Mouse (Mus musculus) C2C12 (cell line): ENCODE measurements at regions not wholly inside any gene's neighbourhood (a gene's known extent, or its start where the extent isn't known, plus 50 kb on each side); places are given as distances from the start of the nearest gene placed in this dataset.

Experiments used
- H3K27me3 ChIP-seq: one replicate; pipeline ENCODE4 v1.6.1; 2011; ENCODE audit not compliant: control insufficient read depth, insufficient read depth, insufficient read length
- H3K36me3 ChIP-seq: one replicate; pipeline ENCODE4 v1.6.1; 2011; ENCODE audit not compliant: control insufficient read depth, insufficient read depth
- H3K4me3 ChIP-seq: one replicate; pipeline ENCODE4 v1.5.1; 2011; ENCODE audit warnings: mild to moderate bottlenecking, control low read depth; ENCODE audit not compliant: poor library complexity, insufficient read depth, severe bottlenecking
- H3K79me2 ChIP-seq: one replicate; pipeline ENCODE4 v1.6.1; 2011; ENCODE audit not compliant: control insufficient read depth, insufficient read depth
- H3K79me3 ChIP-seq: one replicate; pipeline ENCODE4 v1.6.1; 2011; ENCODE audit warnings: low read depth, control low read depth
- H3ac ChIP-seq: one replicate; pipeline ENCODE3; 2011; ENCODE audit warnings: low read depth; ENCODE audit not compliant: control insufficient read depth, insufficient read length
- CEBPB ChIP-seq: IDR thresholded peaks from one replicate; pipeline ENCODE4 v1.6.1; 2011; ENCODE audit warnings: low read depth, mild to moderate bottlenecking, control low read depth, moderate library complexity
- CTCF ChIP-seq: IDR thresholded peaks from one replicate; pipeline ENCODE4 v1.5.1; 2011; ENCODE audit not compliant: control insufficient read depth, insufficient read depth, insufficient read length
- FOSL1 ChIP-seq: IDR thresholded peaks from one replicate; pipeline ENCODE4 v1.8.0; 2011; ENCODE audit warnings: mild to moderate bottlenecking, low read length; ENCODE audit not compliant: poor library complexity, insufficient read depth, severe bottlenecking
- MAX ChIP-seq: IDR thresholded peaks from one replicate; pipeline ENCODE4 v1.6.1; 2011; ENCODE audit warnings: mild to moderate bottlenecking, control low read depth
- MYOD1 ChIP-seq: IDR thresholded peaks from one replicate; pipeline ENCODE4 v1.6.1; 2011; ENCODE audit warnings: low read depth; ENCODE audit not compliant: control insufficient read depth, insufficient read length
- MYOG ChIP-seq: IDR thresholded peaks from one replicate; pipeline ENCODE4 v1.6.1; 2011; ENCODE audit not compliant: control insufficient read depth, insufficient read length; ENCODE audit errors: extremely low read depth
- USF1 ChIP-seq: IDR thresholded peaks from one replicate; pipeline ENCODE4 v1.6.1; 2011; ENCODE audit warnings: low read depth, mild to moderate bottlenecking, control low read depth, moderate library complexity

DNA sequence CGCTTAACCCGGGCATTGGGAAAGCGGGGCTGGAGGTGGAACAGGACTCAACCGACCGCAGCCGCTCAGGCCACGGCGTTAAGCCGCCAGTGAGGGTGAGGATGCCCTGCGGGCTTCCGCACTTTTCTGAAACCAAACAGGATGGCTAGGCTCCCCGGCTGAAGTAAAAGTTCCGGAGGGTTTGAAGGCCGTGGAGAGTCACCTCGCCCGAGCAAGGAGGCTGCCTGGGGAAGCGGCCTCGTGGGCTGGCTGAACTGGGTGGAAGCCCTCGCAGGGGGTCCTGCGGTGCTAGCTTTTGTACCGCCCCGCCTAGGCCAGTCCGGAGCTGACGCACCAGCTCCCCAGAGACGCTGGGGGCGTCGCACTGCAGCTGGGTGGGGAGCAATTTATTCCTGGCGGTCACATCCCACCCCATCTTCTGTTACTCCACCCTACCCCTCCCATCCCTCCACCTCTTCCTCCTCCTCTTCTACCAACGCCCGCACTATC, 217.1 kb downstream of the Mef2c start:
- Histone ChIP-seq H3K79me2 (no peaks in the 10 kb centered on the region), H3K36me3 (no peaks in the 10 kb centered on the region), H3ac (peak overlapping the region; percentile 65), H3K27me3 (peaks cover 3% of the 10 kb centered on the region), H3K79me3 (no peaks in the 10 kb centered on the region), H3K4me3 (no peak overlapping the region)
- TF ChIP-seq MYOG (no peak), FOSL1 (no peak), CEBPB (no peak), CTCF (no peak), USF1 (no peak), MYOD1 (no peak), MAX (no peak)

DNA sequence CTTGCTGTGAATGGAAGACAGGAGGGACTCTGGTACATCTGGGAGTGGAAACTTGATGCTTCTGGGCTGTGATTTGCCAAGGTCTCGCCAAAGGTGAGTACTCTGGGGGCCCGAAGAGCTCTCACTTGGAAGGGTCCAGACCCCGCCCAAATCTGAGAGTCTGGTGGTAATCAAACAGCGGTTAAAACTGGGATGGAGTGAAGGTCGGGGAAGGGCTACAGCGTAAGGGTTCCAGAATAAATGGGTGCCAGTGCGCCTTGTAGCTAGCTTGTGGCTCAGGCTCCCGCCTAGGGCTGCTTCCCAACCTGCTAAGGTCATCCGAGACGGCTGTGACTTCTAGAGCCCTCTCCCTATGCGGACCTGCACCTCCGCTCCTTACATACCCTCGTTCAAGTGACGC, 217.7 kb downstream of the Mef2c start:
- peak overlapping the region; percentile 2 for H3K4me3 ChIP-seq
- H3K79me3 ChIP-seq: no peaks in the 10 kb centered on the region
- peaks cover 3% of the 10 kb centered on the region for H3K27me3 ChIP-seq
- TF ChIP-seq CTCF (no peak), FOSL1 (no peak), MYOD1 (no peak), MAX (no peak), CEBPB (no peak), MYOG (no peak), USF1 (no peak)
- peak overlapping the region; percentile 10 for H3ac ChIP-seq
- no peaks in the 10 kb centered on the region for H3K36me3 ChIP-seq
- H3K79me2 ChIP-seq: no peaks in the 10 kb centered on the region

DNA sequence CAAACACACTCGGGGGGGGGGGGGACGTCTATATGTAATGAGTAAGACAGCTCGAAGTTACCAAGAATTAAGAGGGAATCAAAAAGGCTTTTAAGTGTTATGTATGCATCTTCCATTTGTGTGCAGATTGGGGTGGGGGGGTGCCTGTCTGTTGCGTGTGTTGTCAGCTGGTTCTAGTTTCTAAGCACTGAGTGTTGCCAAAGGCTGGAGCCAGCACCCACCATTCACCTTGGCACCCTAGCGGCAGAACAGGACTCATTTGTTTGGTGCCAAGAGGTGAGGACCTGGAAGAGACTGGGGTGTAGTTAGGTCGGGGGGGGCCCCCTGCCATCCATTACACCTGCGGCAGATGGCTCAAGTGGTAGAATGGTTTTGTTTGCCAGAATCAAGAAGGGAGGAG, 218.4 kb downstream of the Mef2c start:
- no peak for TF ChIP-seq FOSL1
- TF ChIP-seq CTCF: no peak
- TF ChIP-seq USF1: no peak
- TF ChIP-seq CEBPB: no peak
- TF ChIP-seq MAX: no peak
- TF ChIP-seq MYOG: no peak
- TF ChIP-seq MYOD1: no peak
- no peak overlapping the region for H3K4me3 ChIP-seq
- no peaks in the 10 kb centered on the region for H3K36me3 ChIP-seq
- no peaks in the 10 kb centered on the region for H3K79me2 ChIP-seq
- peaks cover 3% of the 10 kb centered on the region for H3K27me3 ChIP-seq
- no peak overlapping the region for H3ac ChIP-seq
- H3K79me3 ChIP-seq: no peaks in the 10 kb centered on the region

DNA sequence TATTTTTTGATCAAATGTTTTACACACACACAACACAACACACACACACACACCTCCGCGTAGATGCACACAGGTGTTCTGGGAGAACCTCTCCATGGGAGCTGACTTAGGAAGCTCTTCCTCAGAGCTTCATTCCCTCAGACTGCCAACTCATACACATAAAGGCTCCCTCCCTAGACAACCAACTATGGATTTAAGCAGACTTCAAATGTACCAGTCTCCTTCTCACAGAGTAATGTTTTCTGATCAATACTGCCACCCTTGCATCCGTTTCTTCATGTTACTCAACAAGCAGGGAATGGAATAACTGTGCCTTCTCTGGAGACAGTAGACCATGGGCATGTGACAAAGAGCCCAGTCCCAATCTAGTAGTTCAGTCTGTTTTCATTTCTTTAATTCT, 219.0 kb downstream of the Mef2c start:
- H3K27me3 ChIP-seq: peaks cover 3% of the 10 kb centered on the region
- no peak for TF ChIP-seq FOSL1
- TF ChIP-seq CEBPB: no peak
- TF ChIP-seq CTCF: no peak
- no peak for TF ChIP-seq USF1
- TF ChIP-seq MYOG: no peak
- TF ChIP-seq MAX: no peak
- TF ChIP-seq MYOD1: no peak

DNA sequence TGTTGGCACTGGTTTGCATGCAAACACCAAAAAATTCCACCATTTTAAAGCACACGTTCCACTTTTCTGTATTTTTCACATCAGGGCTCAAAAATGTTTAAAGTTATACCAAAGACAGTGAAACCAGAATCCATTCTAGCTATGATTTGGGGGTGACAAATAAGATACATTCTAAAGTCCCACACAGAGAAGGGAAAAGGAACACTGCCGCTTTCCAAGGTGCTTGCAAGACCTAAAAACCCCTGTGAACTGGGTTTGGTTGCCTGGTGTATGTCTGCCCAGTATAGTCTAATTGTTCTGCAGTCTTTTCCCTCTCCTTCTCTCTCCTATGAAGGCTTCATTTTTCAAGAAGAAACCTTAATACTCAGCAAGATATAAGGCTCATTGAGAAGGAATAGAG, 219.6 kb downstream of the Mef2c start:
- Histone ChIP-seq H3K4me3 (no peak overlapping the region), H3K79me2 (no peaks in the 10 kb centered on the region), H3K27me3 (peaks cover 3% of the 10 kb centered on the region), H3K79me3 (no peaks in the 10 kb centered on the region), H3ac (no peak overlapping the region), H3K36me3 (no peaks in the 10 kb centered on the region)
- TF ChIP-seq USF1 (no peak), FOSL1 (no peak), CTCF (no peak), CEBPB (no peak), MYOG (no peak), MAX (no peak), MYOD1 (no peak)

More for the DNA sequence above, 219.0 kb downstream of the Mef2c start:
- Histone ChIP-seq H3K79me3 (no peaks in the 10 kb centered on the region), H3K4me3 (no peak overlapping the region), H3K79me2 (no peaks in the 10 kb centered on the region), H3ac (no peak overlapping the region), H3K36me3 (no peaks in the 10 kb centered on the region)

DNA sequence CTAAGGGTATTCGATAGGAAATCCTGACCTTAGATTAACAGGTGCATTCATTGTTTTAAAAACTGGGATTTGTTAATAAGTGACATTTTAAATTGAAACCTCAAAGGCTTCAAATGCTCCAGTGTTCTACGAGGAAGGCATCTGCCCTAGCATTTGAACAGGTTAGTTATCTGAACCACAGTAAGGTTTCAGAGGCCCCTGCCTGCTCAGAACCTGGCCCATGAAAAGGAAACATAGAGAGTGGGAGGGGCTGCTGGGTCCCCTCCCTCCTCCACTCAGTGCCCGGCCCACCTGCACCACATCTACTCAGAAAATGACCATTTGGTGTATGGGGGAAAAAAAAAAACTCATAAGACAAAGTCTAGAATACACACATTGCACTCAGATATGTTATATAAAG, 220.4 kb downstream of the Mef2c start:
- peaks cover 3% of the 10 kb centered on the region for H3K27me3 ChIP-seq

More for the DNA sequence above, 220.4 kb downstream of the Mef2c start:
- H3K79me3 ChIP-seq: no peaks in the 10 kb centered on the region
- TF ChIP-seq CEBPB (no peak), USF1 (no peak), MYOD1 (no peak), CTCF (no peak), MAX (no peak), FOSL1 (no peak), MYOG (no peak)
- H3K36me3 ChIP-seq: no peaks in the 10 kb centered on the region
- H3ac ChIP-seq: no peak overlapping the region
- no peak overlapping the region for H3K4me3 ChIP-seq
- H3K79me2 ChIP-seq: no peaks in the 10 kb centered on the region
